Mouse (Mus musculus) limb, embryonic 11.5 days (tissue): ENCODE measurements around the gene Creb3l4. TPM values are rescaled to one million over a fixed set of nuclear protein-coding genes. Genes with fewer than 3 reads are reported as not detected.

ENCODE experiments used
- ATAC-seq: fragments of 200-750 bp; cut with Nextera tagmentation; 2 replicates; pipeline ENCODE4 v1.8.0; 2017; ENCODE audit warnings: low read depth; ENCODE audit not compliant: insufficient number of reproducible peaks, low FRiP score, low TSS enrichment
- DNase-seq: peaks from one replicate; pipeline ENCODE4 v3.0.0-alpha.2; 2015; ENCODE audit warnings: low spot score
- H3K27ac ChIP-seq: fragments of 300-500 bp; sonication (generic); replicated peaks from 2 replicates; pipeline ENCODE4 v1.5.1; 2014; ENCODE audit warnings: low read depth, mild to moderate bottlenecking, low read length
- H3K27me3 ChIP-seq: fragments of 300-500 bp; sonication (generic); 2 replicates; pipeline ENCODE4 v1.6.1; 2014; ENCODE audit warnings: mild to moderate bottlenecking, low read length, mixed read lengths; ENCODE audit not compliant: control insufficient read depth, insufficient read depth
- H3K36me3 ChIP-seq: fragments of 300-500 bp; sonication (generic); 2 replicates; pipeline ENCODE4 v1.6.1; 2014; ENCODE audit warnings: mild to moderate bottlenecking, low read length, moderate library complexity, mixed read lengths; ENCODE audit not compliant: control insufficient read depth, insufficient read depth
- H3K4me1 ChIP-seq: fragments of 300-500 bp; sonication (generic); 2 replicates; pipeline ENCODE4 v1.6.1; 2014; ENCODE audit warnings: low read length, mixed read lengths; ENCODE audit not compliant: control insufficient read depth, insufficient read depth
- H3K4me2 ChIP-seq: fragments of 300-500 bp; sonication (generic); 2 replicates; pipeline ENCODE4 v1.6.1; 2014; ENCODE audit warnings: low read depth, mild to moderate bottlenecking, moderate library complexity; ENCODE audit not compliant: severe bottlenecking
- H3K4me3 ChIP-seq: fragments of 300-500 bp; sonication (generic); 2 replicates; pipeline ENCODE4 v1.5.1; 2014; ENCODE audit warnings: low read depth, low read length
- H3K9ac ChIP-seq: fragments of 300-500 bp; sonication (generic); 2 replicates; pipeline ENCODE4 v1.6.1; 2014; ENCODE audit warnings: mild to moderate bottlenecking, low read length
- H3K9me3 ChIP-seq: fragments of 300-500 bp; sonication (generic); 2 replicates; pipeline ENCODE4 v1.6.1; 2016; ENCODE audit warnings: low read length; ENCODE audit not compliant: control insufficient read depth
- WGBS: fragments of 180-500 bp; shearing (Covaris S2); extraction: QIAGEN DNeasy Blood & Tissue Kit; methylation state at CpG from one replicate; pipeline ENCODE4 v1.1.7; 2014; 5-methylcytosine and 5-hydroxymethylcytosine counted together
- polyA plus RNA-seq: library from polyadenylated mRNA; unstranded; fragments of >200 nt; fragmentation: Nextera tagmentation; extraction: Ambion mirVana; gene quantifications from 2 replicates; pipeline ENCODE4 v1.2.1, GENCODE M21; 2014

The Creb3l4 gene
- polyA plus RNA-seq, 1 experiment from 2014 or later: 11.0 TPM

GRCm38 (mm10) chr3:90215825-90216380 lies 27.4 kb downstream of the Creb3l4 start:
- Histone ChIP-seq H3K36me3 (peaks cover 5% of the 10 kb centered on the region), H3K4me3 (no peak overlapping the region), H3K27me3 (no peaks in the 10 kb centered on the region), H3K9me3 (no peaks in the 10 kb centered on the region), H3K4me2 (no peak overlapping the region), H3K27ac (no peak overlapping the region), H3K4me1 (peaks cover 14% of the 10 kb centered on the region), H3K9ac (no peak overlapping the region)
- ATAC-seq (no peak), DNase-seq (no peak)
- WGBS: 39% methylated on average over 1 of the region's 1 CpGs

GRCm38 (mm10) chr3:90213956-90214684 lies 29.2 kb downstream of the Creb3l4 start:
- no peak for DNase-seq

GRCm38 (mm10) chr3:90213377-90213866 lies 29.9 kb downstream of the Creb3l4 start, which contains the start of the genes Rps27 and Rab13:
Rps27 (minus strand) TSS chr3:90213651.
Rab13 (plus strand) TSS chr3:90213695.
- Histone ChIP-seq H3K4me2 (peak within 1 kb of the TSS; percentile 88), H3K9me3 (no peaks in the 10 kb centered on the region), H3K4me1 (peaks cover 14% of the 10 kb centered on the region), H3K27me3 (no peaks in the 10 kb centered on the region), H3K36me3 (peaks cover 16% of the 10 kb centered on the region), H3K4me3 (peak within 1 kb of the TSS; percentile 97), H3K9ac (peak within 1 kb of the TSS; percentile 97), H3K27ac (peak within 1 kb of the TSS; percentile 81; the same call in 1 of the 2 replicates)
- ATAC-seq (peak; percentile 91), DNase-seq (peak; percentile 93)
- under 1% methylated on average over 42 of the region's 42 CpGs for WGBS

More at GRCm38 (mm10) chr3:90213956-90214684, 29.2 kb downstream of the Creb3l4 start:
- H3K9ac ChIP-seq: peak overlapping the region; percentile 2; the same call in 1 of the 2 replicates
- H3K4me1 ChIP-seq: peaks cover 14% of the 10 kb centered on the region
- H3K27ac ChIP-seq: no peak overlapping the region
- no peak for ATAC-seq
- peaks cover 9% of the 10 kb centered on the region for H3K36me3 ChIP-seq
- H3K27me3 ChIP-seq: no peaks in the 10 kb centered on the region
- WGBS: 16% methylated on average over 12 of the region's 12 CpGs
- peak overlapping the region; percentile 97 for H3K4me3 ChIP-seq
- peak overlapping the region; percentile 88 for H3K4me2 ChIP-seq
- no peaks in the 10 kb centered on the region for H3K9me3 ChIP-seq

GRCm38 (mm10) chr3:90212723-90213122 lies 30.6 kb downstream of the Creb3l4 start:
- no peaks in the 10 kb centered on the region for H3K27me3 ChIP-seq
- peak overlapping the region; percentile 97 for H3K4me3 ChIP-seq
- ATAC-seq (no peak), DNase-seq (no peak)
- H3K9me3 ChIP-seq: no peaks in the 10 kb centered on the region
- H3K4me2 ChIP-seq: peak overlapping the region; percentile 88
- H3K36me3 ChIP-seq: peaks cover 21% of the 10 kb centered on the region
- H3K4me1 ChIP-seq: peaks cover 14% of the 10 kb centered on the region
- H3K27ac ChIP-seq: no peak overlapping the region
- peak overlapping the region; percentile 97 for H3K9ac ChIP-seq
- 14% methylated on average over 5 of the region's 5 CpGs for WGBS

DNA sequence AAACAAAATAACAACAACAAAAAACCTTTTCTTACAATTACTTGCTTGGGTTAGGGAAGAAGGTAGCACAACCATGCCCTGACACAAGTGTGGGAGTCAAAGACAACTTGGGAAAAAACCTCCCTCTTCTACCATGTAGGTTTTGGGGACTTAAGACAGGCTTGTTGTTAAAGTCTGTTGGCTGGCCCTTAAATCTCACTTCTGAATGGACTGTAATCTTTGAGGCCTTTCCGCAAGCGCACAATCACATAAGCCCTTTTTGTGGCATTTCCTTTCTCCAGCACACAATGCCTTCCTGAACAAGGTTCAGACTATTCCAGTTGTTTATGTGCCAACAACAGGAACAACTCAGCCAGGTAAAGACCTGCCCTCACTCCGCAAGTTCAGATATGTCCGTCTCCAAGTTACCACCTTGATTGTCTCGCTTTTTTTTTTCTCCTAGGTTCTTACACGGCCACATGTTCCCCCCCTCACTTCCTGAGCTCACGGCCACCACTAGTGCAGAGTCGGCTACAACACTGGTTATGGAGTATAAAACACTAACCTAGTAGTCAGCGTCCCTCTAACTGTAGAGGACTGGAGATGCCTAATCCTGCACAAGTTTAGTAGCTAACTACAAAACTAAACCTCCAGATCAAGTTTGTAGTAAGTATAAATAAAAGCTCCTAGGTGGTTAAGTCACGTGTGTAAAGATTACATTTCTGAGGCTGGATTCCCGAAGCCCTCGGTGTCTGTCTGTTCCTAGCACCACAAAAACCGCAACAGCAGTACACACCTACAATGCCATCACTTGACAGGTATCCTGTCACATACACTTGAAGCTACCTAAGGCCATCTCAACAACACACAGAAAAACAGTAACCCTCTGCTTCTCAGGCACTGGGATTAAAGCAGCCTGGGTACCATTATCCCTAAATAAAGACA lies 31.6 kb downstream of the Creb3l4 start:
- Histone ChIP-seq H3K27me3 (no peaks in the 10 kb centered on the region), H3K4me3 (0 out of 2 replicates have a peak overlapping the region, but pooled peaks have one; percentile 10), H3K9me3 (no peaks in the 10 kb centered on the region), H3K4me2 (peak overlapping the region; percentile 88; the same call in 1 of the 2 replicates), H3K36me3 (peaks cover 21% of the 10 kb centered on the region), H3K4me1 (peaks cover 14% of the 10 kb centered on the region), H3K27ac (no peak overlapping the region), H3K9ac (no peak overlapping the region)
- DNase-seq: no peak
- no peak for ATAC-seq
- WGBS: 82% methylated on average over 13 of the region's 13 CpGs

- H3K4me1 ChIP-seq: peaks cover 14% of the 10 kb centered on the region
- WGBS: 90% methylated on average over 5 of the region's 5 CpGs
- no peaks in the 10 kb centered on the region for H3K9me3 ChIP-seq
- no peaks in the 10 kb centered on the region for H3K27me3 ChIP-seq
- ATAC-seq (no peak), DNase-seq (no peak)
- H3K36me3 ChIP-seq: peaks cover 21% of the 10 kb centered on the region
- H3K27ac ChIP-seq: no peak overlapping the region
- no peak overlapping the region for H3K4me3 ChIP-seq
- H3K9ac ChIP-seq: no peak overlapping the region
- H3K4me2 ChIP-seq: no peak overlapping the region
These were observed 33.3 kb downstream of the Creb3l4 start for GRCm38 (mm10) chr3:90209908-90210566.

- no peak for ATAC-seq
- DNase-seq: no peak
- WGBS: 92% methylated on average over 2 of the region's 2 CpGs
- H3K4me2 ChIP-seq: no peak overlapping the region
- no peaks in the 10 kb centered on the region for H3K9me3 ChIP-seq
- peaks cover 14% of the 10 kb centered on the region for H3K4me1 ChIP-seq
- H3K27me3 ChIP-seq: no peaks in the 10 kb centered on the region
- H3K27ac ChIP-seq: no peak overlapping the region
- peaks cover 21% of the 10 kb centered on the region for H3K36me3 ChIP-seq
- no peak overlapping the region for H3K4me3 ChIP-seq
- no peak overlapping the region for H3K9ac ChIP-seq
These were observed 34.6 kb downstream of the Creb3l4 start for GRCm38 (mm10) chr3:90208662-90209061.
